Mouse (Mus musculus) testis, adult 2 months (tissue): ENCODE results near the gene Acsm1.

ENCODE experiments used
- CTCF ChIP-seq: fragments of 200-500 bp; IDR thresholded peaks from 2 replicates; pipeline ENCODE4 v1.5.1; 2012; ENCODE audit warnings: low read depth, mild to moderate bottlenecking, inconsistent platforms, low read length, moderate library complexity; ENCODE audit not compliant: control insufficient read depth, insufficient read depth, insufficient replicate concordance
- POLR2A ChIP-seq: fragments of 200-500 bp; IDR thresholded peaks from 2 replicates; pipeline ENCODE4 v1.6.1; 2012; ENCODE audit warnings: low read depth, mild to moderate bottlenecking, inconsistent platforms, low read length, moderate library complexity; ENCODE audit not compliant: control insufficient read depth

DNA sequence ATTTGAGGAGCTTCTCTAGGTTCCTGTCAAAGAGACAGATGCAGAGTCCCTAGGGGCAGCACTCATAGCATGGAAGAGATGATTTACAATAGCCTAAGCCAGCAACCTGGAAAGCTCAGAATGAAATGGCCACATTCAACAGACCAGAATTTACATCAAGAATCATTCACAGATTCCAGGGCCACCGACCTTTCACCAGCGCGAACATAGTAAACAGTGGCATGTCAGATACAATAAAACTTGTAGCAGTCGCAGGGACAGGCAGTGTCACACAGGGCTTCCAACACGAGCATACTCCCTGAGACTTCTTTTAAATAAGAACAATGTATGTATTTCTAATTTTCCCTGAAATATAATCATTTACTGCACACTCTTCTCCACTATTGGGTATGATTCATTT lies 63.6 kb downstream of the Acsm1 start:
- no peak for TF ChIP-seq POLR2A
- TF ChIP-seq CTCF, result no peak
